Mouse (Mus musculus) forebrain, embryonic 10.5 days (tissue): ENCODE measurements around the gene Elovl6. TPM values are rescaled to one million over a fixed set of nuclear protein-coding genes. Genes with fewer than 3 reads are reported as not detected.

Source experiments
- DNase-seq: peaks from one replicate; pipeline ENCODE4 v3.0.0-alpha.2; 2017; ENCODE audit warnings: low spot score; ENCODE audit errors: extremely low spot score
- H3K27ac ChIP-seq: fragments of 300-500 bp; sonication (generic); 2 replicates; pipeline ENCODE4 v1.5.1; 2016; ENCODE audit warnings: mild to moderate bottlenecking
- H3K27me3 ChIP-seq: fragments of 300-500 bp; sonication (generic); 2 replicates; pipeline ENCODE4 v1.6.1; 2016; ENCODE audit warnings: mild to moderate bottlenecking; ENCODE audit not compliant: poor library complexity, severe bottlenecking
- H3K36me3 ChIP-seq: fragments of 300-500 bp; sonication (generic); replicated peaks from 2 replicates; pipeline ENCODE4 v1.6.1; 2016; ENCODE audit warnings: mild to moderate bottlenecking, moderate library complexity
- H3K4me1 ChIP-seq: fragments of 300-500 bp; sonication (generic); 2 replicates; pipeline ENCODE4 v1.6.1; 2016
- H3K4me3 ChIP-seq: fragments of 300-500 bp; sonication (generic); 2 replicates; pipeline ENCODE4 v1.5.1; 2016; ENCODE audit warnings: mild to moderate bottlenecking, moderate library complexity
- H3K9me3 ChIP-seq: fragments of 300-500 bp; sonication (generic); 2 replicates; pipeline ENCODE4 v1.6.1; 2016; ENCODE audit warnings: mild to moderate bottlenecking, moderate library complexity
- WGBS: fragments of 180-500 bp; shearing (Covaris S2); methylation state at CpG from one replicate; pipeline ENCODE4 v1.1.7; 2016; 5-methylcytosine and 5-hydroxymethylcytosine counted together
- microRNA-seq: library from miRNA; unstranded; fragments of <30 nt; microRNA quantifications from one replicate; pipeline ENCODE4, GENCODE M21; 2017
- polyA plus RNA-seq: library from polyadenylated mRNA; unstranded; fragments of >200 nt; fragmentation: Nextera tagmentation; extraction: Ambion mirVana; gene quantifications from 2 replicates; pipeline ENCODE4 v1.2.1, GENCODE M21; 2016

Gene Elovl6
- polyA plus RNA-seq, 1 experiment from 2014 or later = 48.2 TPM

- Histone ChIP-seq H3K36me3 (no peaks in the 10 kb centered on the region), H3K4me3 (no peak overlapping the region), H3K9me3 (no peaks in the 10 kb centered on the region), H3K27me3 (no peaks in the 10 kb centered on the region), H3K27ac (no peak overlapping the region), H3K4me1 (no peaks in the 10 kb centered on the region)
- DNase-seq = no peak
- 84% methylated on average over 5 of the region's 5 CpGs for WGBS
These were observed 148.1 kb downstream of the Elovl6 start for GRCm38 (mm10) chr3:129680258-129680657.

GRCm38 (mm10) chr3:129681841-129682240 is 149.7 kb downstream of the Elovl6 start:
- DNase-seq = no peak
- WGBS = 95% methylated on average over 4 of the region's 4 CpGs
- Histone ChIP-seq H3K27ac (no peak overlapping the region), H3K27me3 (no peaks in the 10 kb centered on the region), H3K4me3 (no peak overlapping the region), H3K4me1 (no peaks in the 10 kb centered on the region), H3K36me3 (no peaks in the 10 kb centered on the region), H3K9me3 (no peaks in the 10 kb centered on the region)

DNA sequence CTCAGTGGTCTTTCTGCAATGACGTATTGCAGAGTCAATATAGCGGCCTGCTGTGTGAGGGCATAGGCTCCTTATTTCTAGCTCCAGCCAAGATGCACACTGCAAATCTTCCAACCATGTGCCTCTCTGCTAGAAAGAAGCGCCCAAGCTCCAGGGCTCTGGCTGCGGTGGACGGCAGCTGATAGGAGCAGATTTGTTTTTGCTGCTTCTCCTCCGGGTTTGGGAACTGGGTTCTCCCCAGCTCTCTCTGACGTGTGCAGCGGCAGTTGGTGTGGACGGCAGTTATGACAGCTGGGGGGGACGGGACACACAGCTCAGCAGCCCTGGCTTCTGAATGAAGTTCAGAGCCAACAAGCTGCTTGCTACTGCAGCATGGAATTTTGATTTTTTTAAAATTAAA is 150.2 kb downstream of the Elovl6 start:
- H3K27me3 ChIP-seq = no peaks in the 10 kb centered on the region
- 93% methylated on average over 10 of the region's 10 CpGs for WGBS
- no peak overlapping the region for H3K4me3 ChIP-seq
- no peak overlapping the region for H3K27ac ChIP-seq
- no peaks in the 10 kb centered on the region for H3K36me3 ChIP-seq
- no peak for DNase-seq
- H3K9me3 ChIP-seq = no peaks in the 10 kb centered on the region
- H3K4me1 ChIP-seq = no peaks in the 10 kb centered on the region

DNA sequence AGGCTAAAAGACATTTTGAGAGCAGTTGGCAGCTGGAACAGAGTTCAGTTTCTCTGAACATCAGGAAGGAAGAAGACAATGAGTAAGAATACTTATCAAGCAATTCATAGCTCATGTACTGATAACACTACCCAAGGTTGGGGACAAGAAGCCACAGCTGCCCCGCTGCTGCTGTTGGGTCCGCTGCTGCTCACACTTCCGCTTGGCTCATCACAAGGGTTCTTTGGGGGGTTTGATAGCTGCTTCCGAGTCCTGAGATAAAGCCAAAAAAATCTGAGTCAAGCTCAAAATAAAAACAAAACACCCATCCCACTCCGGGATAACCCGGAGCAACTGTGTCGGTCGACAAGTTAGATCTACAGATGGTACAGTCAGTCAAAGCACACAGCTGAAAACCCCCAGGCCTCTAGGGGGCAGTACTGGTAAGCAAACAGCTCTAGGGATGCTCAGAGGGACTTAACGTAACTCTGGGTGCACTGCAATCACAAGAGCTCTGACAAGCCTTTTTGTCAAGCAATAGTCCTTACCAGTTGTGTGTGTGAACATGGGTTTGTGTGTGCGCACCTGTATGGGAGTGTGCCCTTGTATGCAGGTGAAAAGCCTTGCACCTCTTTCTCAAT is 151.0 kb downstream of the Elovl6 start:
- no peak overlapping the region for H3K27ac ChIP-seq
- H3K4me3 ChIP-seq = no peak overlapping the region
- 91% methylated on average over 10 of the region's 10 CpGs for WGBS
- no peaks in the 10 kb centered on the region for H3K9me3 ChIP-seq
- no peak for DNase-seq
- no peaks in the 10 kb centered on the region for H3K36me3 ChIP-seq
- H3K4me1 ChIP-seq = no peaks in the 10 kb centered on the region
- no peaks in the 10 kb centered on the region for H3K27me3 ChIP-seq

DNA sequence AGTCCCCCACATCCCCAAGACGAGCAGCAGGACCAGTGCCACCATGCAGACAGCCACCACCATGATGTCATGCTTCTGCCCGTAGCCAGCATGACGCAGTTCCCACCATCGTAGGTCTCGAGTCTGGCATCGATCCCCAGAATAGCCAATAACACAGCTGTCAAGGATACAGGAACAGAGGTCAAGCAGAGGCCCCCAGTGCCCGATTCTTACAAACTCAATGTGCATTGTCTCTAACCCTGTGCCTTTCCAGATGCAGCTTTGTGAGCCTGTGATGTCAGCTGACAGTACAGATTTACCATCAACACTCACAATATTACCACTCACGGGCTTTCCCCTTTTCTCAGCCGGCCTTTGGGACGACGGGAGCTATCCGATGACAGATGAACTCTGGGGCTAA is 154.0 kb downstream of the Elovl6 start:
- H3K4me3 ChIP-seq = no peak overlapping the region
- no peaks in the 10 kb centered on the region for H3K27me3 ChIP-seq
- WGBS = 89% methylated on average over 12 of the region's 12 CpGs
- H3K9me3 ChIP-seq = no peaks in the 10 kb centered on the region
- H3K27ac ChIP-seq = no peak overlapping the region
- DNase-seq = no peak
- no peaks in the 10 kb centered on the region for H3K4me1 ChIP-seq
- H3K36me3 ChIP-seq = no peaks in the 10 kb centered on the region

DNA sequence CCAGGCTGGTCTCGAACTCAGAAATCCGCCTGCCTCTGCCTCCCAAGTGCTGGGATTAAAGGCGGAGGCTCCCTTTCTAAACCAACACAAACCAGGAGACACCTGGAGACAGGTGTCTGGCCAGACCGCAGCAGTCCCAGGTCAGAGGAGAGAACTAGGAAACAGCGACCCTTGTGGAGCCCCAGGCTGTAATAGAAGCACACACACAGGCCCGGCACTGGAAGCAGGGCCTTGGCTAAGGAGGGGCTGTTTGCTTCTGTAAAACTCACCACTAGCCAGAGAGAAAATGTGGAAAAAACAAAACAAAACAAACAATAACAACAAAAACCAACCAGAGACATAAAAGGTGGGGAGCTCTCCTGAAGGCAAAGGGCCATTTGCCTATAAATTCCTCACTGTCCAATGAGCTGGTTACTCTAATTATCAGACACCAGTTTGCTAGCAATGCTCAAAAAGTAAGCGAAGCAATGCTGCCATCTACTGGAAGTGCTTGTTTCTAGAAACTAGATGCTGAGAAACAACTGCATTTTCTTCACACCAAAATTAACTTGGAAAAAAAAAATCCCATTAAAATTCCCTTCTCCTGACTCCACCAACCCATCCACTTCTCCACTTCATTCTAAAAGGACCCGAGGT is 154.7 kb downstream of the Elovl6 start:
- H3K4me1 ChIP-seq = no peaks in the 10 kb centered on the region
- no peaks in the 10 kb centered on the region for H3K9me3 ChIP-seq
- no peaks in the 10 kb centered on the region for H3K27me3 ChIP-seq
- H3K4me3 ChIP-seq = no peak overlapping the region
- peak; percentile 45 for DNase-seq
- 59% methylated on average over 8 of the region's 8 CpGs for WGBS
- H3K36me3 ChIP-seq = no peaks in the 10 kb centered on the region
- no peak overlapping the region for H3K27ac ChIP-seq

GRCm38 (mm10) chr3:129687429-129687828 is 155.3 kb downstream of the Elovl6 start:
- DNase-seq = no peak
- no peak overlapping the region for H3K4me3 ChIP-seq
- no peaks in the 10 kb centered on the region for H3K4me1 ChIP-seq
- no peak overlapping the region for H3K27ac ChIP-seq
- no peaks in the 10 kb centered on the region for H3K9me3 ChIP-seq
- no peaks in the 10 kb centered on the region for H3K36me3 ChIP-seq
- no peaks in the 10 kb centered on the region for H3K27me3 ChIP-seq
- 76% methylated on average over 5 of the region's 5 CpGs for WGBS

Small RNAs within 50 kb of the gene (microRNA-seq; reads per million reads assigned to microRNA genes)
- not detected for gene Gm24515

Other genes with a start within 250 kb of the Elovl6 start
- gene Enpep, start 199.6 kb upstream of the Elovl6 start, polyA plus RNA-seq = not detected in 2 replicates
- 1.2 and 1.8 TPM in 2 replicates for gene Egf, start 223.0 kb downstream of the Elovl6 start, polyA plus RNA-seq